ENCODE assay signal across 7 mouse cellular contexts in the genomic region with DNA sequence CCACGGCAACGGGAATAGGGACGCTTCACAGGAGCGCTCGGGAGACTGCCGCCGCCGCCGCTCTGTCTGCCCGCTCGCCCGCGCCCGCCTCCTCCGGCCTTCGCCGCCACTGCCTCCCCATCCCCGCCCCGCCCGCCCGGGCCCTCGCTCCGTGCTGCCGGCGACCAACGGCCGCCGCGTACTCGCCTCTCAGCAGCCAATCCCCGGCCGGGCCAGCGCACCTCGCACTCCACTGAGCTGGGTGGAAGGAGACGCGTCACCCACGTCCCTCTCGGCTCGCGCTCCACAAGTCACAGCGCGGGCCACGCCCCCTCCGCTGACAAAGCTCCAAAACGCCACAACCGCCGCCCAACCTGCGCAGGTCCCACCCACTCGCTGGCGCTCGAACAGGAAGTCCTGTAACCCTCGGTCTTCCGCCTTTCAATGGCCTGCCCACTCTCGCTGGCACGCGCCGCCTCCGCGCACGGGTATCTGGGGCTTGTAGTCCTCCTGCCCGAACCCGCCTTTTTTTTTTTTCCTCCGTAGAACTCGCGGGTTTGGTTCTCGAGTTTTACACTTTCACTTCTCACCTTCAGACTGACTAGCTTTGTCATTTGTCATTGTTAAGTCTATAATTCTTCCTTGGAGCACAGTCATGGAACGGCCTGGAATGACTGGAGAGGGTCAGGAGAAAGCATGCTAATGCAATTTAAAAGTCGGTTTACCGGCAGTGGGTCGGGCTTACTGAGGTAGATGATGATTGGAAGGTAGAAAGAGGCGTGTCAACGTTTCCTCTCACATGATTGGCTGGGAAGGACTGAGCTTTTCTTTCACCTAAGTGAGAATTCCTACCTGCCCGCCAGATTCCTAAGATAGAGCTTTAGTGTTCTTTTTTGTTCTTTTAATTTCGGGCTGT. TPM values are rescaled to one million over a fixed set of nuclear protein-coding genes. Genes with fewer than 3 reads are reported as not detected.
DNase-seq lines count a peak whose midpoint lies in the region; ATAC-seq and TF ChIP-seq lines count a peak whose summit lies in the region.

A gene (minus strand): TSS at position 130 of the 895 bp plus-strand sequence.

- H3K36me3 ChIP-seq in embryonic facial prominence, embryonic 10.5 days (replicated peaks): no peaks in the 10 kb centered on the region
- no peaks in the 10 kb centered on the region for H3K36me3 ChIP-seq in intestine, postnatal 0 days (ENCODE audit: control insufficient read depth, insufficient read depth)
- no peaks in the 10 kb centered on the region for H3K36me3 ChIP-seq in midbrain, embryonic 12.5 days
- no peaks in the 10 kb centered on the region for H3K36me3 ChIP-seq in small intestine, adult 2 months (ENCODE audit: control insufficient read depth, insufficient read depth, low read length)

- H3K9me3 ChIP-seq in embryonic facial prominence, embryonic 10.5 days: no peaks in the 10 kb centered on the region
- H3K9me3 ChIP-seq in intestine, postnatal 0 days (ENCODE audit: control insufficient read depth): no peaks in the 10 kb centered on the region
- no peaks in the 10 kb centered on the region for H3K9me3 ChIP-seq in midbrain, embryonic 12.5 days

- intact Hi-C loops in left cerebral cortex, postnatal 4 days (cut with DNase I): loop anchor here (5.0 kb wide), 1 partner anchor 86 kb away; no protein-coding TSS in a partner anchor

- peak within 1 kb of the TSS; percentile 78 for H3K4me2 ChIP-seq in intestine, postnatal 0 days (replicated peaks; ENCODE audit: low read depth)
- peak within 1 kb of the TSS; percentile 85 for H3K4me2 ChIP-seq in midbrain, embryonic 12.5 days (replicated peaks)

- no peaks in the 10 kb centered on the region for H3K27me3 ChIP-seq in embryonic facial prominence, embryonic 10.5 days (replicated peaks; ENCODE audit: low read depth, poor library complexity, severe bottlenecking)
- H3K27me3 ChIP-seq in intestine, postnatal 0 days (replicated peaks; ENCODE audit: control insufficient read depth, insufficient read depth, low read length): no peaks in the 10 kb centered on the region
- no peaks in the 10 kb centered on the region; the same call in 1 of the 2 replicates for H3K27me3 ChIP-seq in midbrain, embryonic 12.5 days
- no peaks in the 10 kb centered on the region for H3K27me3 ChIP-seq in small intestine, adult 2 months (ENCODE audit: control insufficient read depth, insufficient read depth, low read length)

- TF ChIP-seq CTCF in intestine, postnatal 0 days (IDR thresholded peaks at IDR 0.05; ENCODE audit: low read depth): peak; percentile 24; the same call in 1 of the 2 replicates
- no peak for TF ChIP-seq CTCF in small intestine, adult 2 months (IDR thresholded peaks at IDR 0.05; ENCODE audit: extremely low read depth, insufficient read length, insufficient replicate concordance, low read depth, low read length)

- peak; percentile 99 for ATAC-seq in intestine, postnatal 0 days
- peak; percentile 99 for ATAC-seq in midbrain, embryonic 12.5 days (ENCODE audit: low FRiP score, low read depth)

- peak within 1 kb of the TSS; percentile 93 for H3K4me3 ChIP-seq in embryonic facial prominence, embryonic 10.5 days
- peak within 1 kb of the TSS; percentile 94 for H3K4me3 ChIP-seq in intestine, postnatal 0 days (ENCODE audit: low read depth, low read length)
- H3K4me3 ChIP-seq in midbrain, embryonic 12.5 days: peak within 1 kb of the TSS; percentile 89
- peak within 1 kb of the TSS; percentile 85 for H3K4me3 ChIP-seq in small intestine, adult 2 months (ENCODE audit: low read depth, low read length)

- peaks cover 30% of the 10 kb centered on the region for H3K4me1 ChIP-seq in embryonic facial prominence, embryonic 10.5 days
- 0 out of 2 replicates have a peak, but pooled peaks cover 3% of the 10 kb centered on the region for H3K4me1 ChIP-seq in intestine, postnatal 0 days (replicated peaks; ENCODE audit: control insufficient read depth, insufficient read depth, low read length)
- peaks cover 23% of the 10 kb centered on the region for H3K4me1 ChIP-seq in midbrain, embryonic 12.5 days
- no peaks in the 10 kb centered on the region; the same call in 1 of the 2 replicates for H3K4me1 ChIP-seq in small intestine, adult 2 months (ENCODE audit: control insufficient read depth, insufficient read depth, insufficient read length, low read length)

- under 1% methylated on average over 64 of the region's 74 CpGs for WGBS in embryonic facial prominence, embryonic 10.5 days
- WGBS in intestine, postnatal 0 days: under 1% methylated on average over 62 of the region's 74 CpGs
- WGBS in midbrain, embryonic 12.5 days: under 1% methylated on average over 60 of the region's 74 CpGs
- under 1% methylated on average over 71 of the region's 74 CpGs for WGBS in small intestine, adult 2 months

- DNase-seq in adrenal gland, postnatal 10 days: peak; percentile 99
- peak; percentile 100 for DNase-seq in embryonic facial prominence, embryonic 10.5 days (ENCODE audit: low spot score)
- DNase-seq in gonadal fat pad, adult 2 months (ENCODE audit: low read depth): peak; percentile 94
- peak; percentile 100 for DNase-seq in left cerebral cortex, postnatal 4 days

- H3K9ac ChIP-seq in intestine, postnatal 0 days (ENCODE audit: low read depth, low read length): peak within 1 kb of the TSS; percentile 84
- H3K9ac ChIP-seq in midbrain, embryonic 12.5 days (replicated peaks): peak within 1 kb of the TSS; percentile 88

- peak within 1 kb of the TSS; percentile 97 for H3K27ac ChIP-seq in embryonic facial prominence, embryonic 10.5 days (replicated peaks)
- peak within 1 kb of the TSS; percentile 97 for H3K27ac ChIP-seq in intestine, postnatal 0 days (ENCODE audit: low read depth, low read length)
- peak within 1 kb of the TSS; percentile 98 for H3K27ac ChIP-seq in midbrain, embryonic 12.5 days (replicated peaks)
- peak within 1 kb of the TSS; percentile 92 for H3K27ac ChIP-seq in small intestine, adult 2 months (ENCODE audit: insufficient read depth, low read depth, low read length)

- TF ChIP-seq POLR2A in small intestine, adult 2 months (IDR thresholded peaks at IDR 0.05; ENCODE audit: low read depth, low read length): peak; percentile 64; the same call in 1 of the 2 replicates

RNA-seq across cellular contexts. Expression of the gene that starts here (rescaled TPM):
- total RNA-seq in adrenal gland, postnatal 10 days (2021): 10 to 100 TPM; 32.9 to 34.0 TPM
- polyA plus RNA-seq in embryonic facial prominence, embryonic 10.5 days (2016; fragmentation: Nextera tagmentation; extraction: Ambion mirVana): 26.6 and 32.5 TPM in 2 replicates
- 11.0 and 16.2 TPM in 2 replicates for polyA plus RNA-seq in gonadal fat pad, adult 2 months (2012; rRNA removed)
- polyA plus RNA-seq in intestine, postnatal 0 days (2015; fragmentation: Nextera tagmentation; extraction: Ambion mirVana): 41.6 and 43.1 TPM in 2 replicates
- total RNA-seq in left cerebral cortex, postnatal 4 days (2021): 10 to 100 TPM; 38.3 to 44.8 TPM
- polyA plus RNA-seq in midbrain, embryonic 12.5 days (2016; fragmentation: Nextera tagmentation; extraction: Ambion mirVana): 39.1 and 42.1 TPM in 2 replicates
- polyA plus RNA-seq in small intestine, adult 2 months (2012; rRNA removed): 0.60 and 1.6 TPM in 2 replicates

Comparison
In these comparisons a context has a peak if more than half of its experiments do, and no peak if none do; other contexts are left out.
1. Peak in every context shown above with its lines: DNase-seq, ATAC-seq, H3K4me3 ChIP-seq and H3K27ac ChIP-seq.